Mouse (Mus musculus): Measurements from ENCODE around the gene Ccdc28a. TPM values are rescaled to one million over a fixed set of nuclear protein-coding genes. Genes with fewer than 3 reads are reported as not detected.
A peak's percentile ranks its signal among the peaks of the same experiment; 100 is the strongest.

Gene Ccdc28a
- total RNA-seq, 2 experiments from 2014 or later, result 27.3 to 31.7 TPM

- intact Hi-C loops (cut with DNase I), result loop anchor here (5.0 kb wide), 1 partner anchor 326 kb away; no protein-coding TSS in a partner anchor
- DNase-seq (ENCODE audit: low spot score in 2 of 2), result no peak
These were observed 36.3 kb downstream of the Ccdc28a start for GRCm38 (mm10) chr10:18198286-18199015.

- DNase-seq (ENCODE audit: low spot score in 2 of 2), result peak; percentile 84 to 85
- intact Hi-C loops (cut with DNase I), result loop anchor here (1.0 to 5.0 kb wide), 3 partner anchors 142 to 464 kb away; partner anchors contain the start of gene Reps1
These were observed 37.4 kb downstream of the Ccdc28a start for GRCm38 (mm10) chr10:18197206-18197979.

DNA sequence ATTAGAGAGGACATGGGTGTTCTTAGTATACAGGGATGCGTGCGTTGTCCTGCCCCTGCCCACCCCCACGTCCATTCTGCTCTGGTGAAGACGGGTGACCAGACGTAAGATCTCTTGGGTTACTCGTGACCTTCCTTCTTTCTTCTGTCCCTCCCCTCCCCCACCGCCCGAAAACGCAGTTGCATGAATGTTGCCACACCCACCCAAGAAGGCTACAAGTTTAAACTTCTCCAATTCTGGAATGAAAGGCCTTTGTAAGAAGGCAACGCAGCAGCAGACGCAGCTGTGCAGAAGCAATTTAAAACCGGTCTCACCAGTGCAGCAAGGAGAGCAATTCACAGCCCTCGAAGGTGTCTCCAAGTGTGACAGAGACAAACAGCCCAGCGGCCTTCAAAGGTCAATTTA, 40.1 kb downstream of the Ccdc28a start:
- intact Hi-C loops (cut with DNase I), result loop anchor here (5.0 kb wide), 1 partner anchor 322 kb away; no protein-coding TSS in a partner anchor
- no peak for DNase-seq (ENCODE audit: low spot score in 2 of 2)

- no peak for DNase-seq (ENCODE audit: low spot score in 2 of 2)
- intact Hi-C loops (cut with DNase I), result no loop called here
These were observed 40.6 kb downstream of the Ccdc28a start for GRCm38 (mm10) chr10:18194156-18194555.

- intact Hi-C loops (cut with DNase I), result no loop called here
- no peak for DNase-seq (ENCODE audit: low spot score in 2 of 2)
These were observed 41.6 kb downstream of the Ccdc28a start for GRCm38 (mm10) chr10:18193221-18193620.

- intact Hi-C loops (cut with DNase I), result no loop called here
- no peak for DNase-seq (ENCODE audit: low spot score in 2 of 2)
These were observed 43.1 kb downstream of the Ccdc28a start for GRCm38 (mm10) chr10:18191706-18192105.

GRCm38 (mm10) chr10:18189498-18189897, 45.3 kb downstream of the Ccdc28a start:
- no peak for DNase-seq (ENCODE audit: low spot score in 2 of 2)
- intact Hi-C loops (cut with DNase I), result no loop called here

GRCm38 (mm10) chr10:18188564-18188963, 46.2 kb downstream of the Ccdc28a start:
- DNase-seq (ENCODE audit: low spot score in 2 of 2), result no peak
- intact Hi-C loops (cut with DNase I), result no loop called here

DNA sequence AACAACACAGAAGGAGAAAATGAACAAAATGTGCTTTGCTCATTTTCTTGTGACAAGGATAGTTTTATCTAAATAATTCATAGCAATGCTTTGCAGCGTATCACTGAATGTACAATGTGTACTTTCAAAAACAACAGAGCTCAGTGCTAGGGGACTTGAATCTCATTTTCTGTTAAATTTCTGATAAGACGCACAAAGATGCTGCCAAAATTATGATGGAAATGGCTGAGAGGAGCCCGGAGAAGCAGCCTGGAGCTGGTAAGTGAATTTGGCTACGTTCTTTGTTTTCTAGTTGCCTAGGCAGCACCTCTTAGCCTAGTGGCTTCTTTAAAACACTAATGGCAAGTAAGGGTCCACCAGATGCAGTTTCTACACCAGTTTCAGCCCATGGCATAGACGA, 52.6 kb downstream of the Ccdc28a start:
- intact Hi-C loops (cut with DNase I), result no loop called here
- DNase-seq (ENCODE audit: low spot score in 2 of 2), result peak in 1 of 2 experiments; percentile 8

DNA sequence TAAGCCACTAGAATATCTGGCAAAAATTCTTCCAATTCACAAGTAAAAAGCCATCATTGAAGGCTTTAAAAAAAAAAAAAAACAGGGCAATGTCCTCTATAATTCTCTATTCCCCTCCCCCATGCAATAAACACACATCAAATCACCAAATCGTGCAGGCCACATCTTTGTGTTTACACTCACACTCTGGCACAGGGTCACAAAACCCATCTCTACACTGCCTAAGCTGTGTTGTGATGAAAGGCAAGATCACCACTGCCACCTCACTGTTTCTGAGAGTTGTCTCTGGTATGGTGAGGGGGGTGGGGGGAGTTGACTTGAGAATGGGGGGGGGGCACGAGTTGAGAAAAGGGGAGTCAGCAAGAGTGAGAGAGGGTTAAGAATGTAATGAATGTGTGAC, 57.5 kb downstream of the Ccdc28a start:
- no peak for DNase-seq (ENCODE audit: low spot score in 2 of 2)
- intact Hi-C loops (cut with DNase I), result no loop called here

GRCm38 (mm10) chr10:18176722-18177121, 58.1 kb downstream of the Ccdc28a start:
- intact Hi-C loops (cut with DNase I), result no loop called here
- no peak for DNase-seq (ENCODE audit: low spot score in 2 of 2)

GRCm38 (mm10) chr10:18175087-18175486, 59.7 kb downstream of the Ccdc28a start:
- DNase-seq (ENCODE audit: low spot score in 2 of 2), result no peak
- intact Hi-C loops (cut with DNase I), result no loop called here

Other genes starting within 250 kb of the Ccdc28a start
- gene Abracl, start 211.7 kb downstream of the Ccdc28a start, total RNA-seq (2021), result 10 to 100 TPM; 13.3 to 15.0 TPM
- 10 to 100 TPM; 51.0 to 58.0 TPM for gene Reps1, start 179.1 kb downstream of the Ccdc28a start, total RNA-seq (2021)
- under 1 TPM in 1 of 2 experiments, not detected in 1; 0.30 TPM for gene Ect2l, start 24.1 kb downstream of the Ccdc28a start, total RNA-seq (2021)
- 10 to 100 TPM; 28.3 to 28.8 TPM for gene Nhsl1, start 84.0 kb upstream of the Ccdc28a start, total RNA-seq (2021)

All from left cerebral cortex, postnatal 25 days (tissue).